Mouse (Mus musculus) cortical plate, adult 2 months (tissue): Measurements from ENCODE around the gene Epb41. TPM values are rescaled to one million over a fixed set of nuclear protein-coding genes. Genes with fewer than 3 reads are reported as not detected.
A peak's percentile ranks its signal among the peaks of the same experiment; 100 is the strongest.

Experiments
- H3K27ac ChIP-seq: fragments of 200-500 bp; 2 replicates; pipeline ENCODE4 v1.5.1; 2012; ENCODE audit warnings: low read length, control low read depth, inconsistent platforms; ENCODE audit not compliant: insufficient read depth
- H3K4me1 ChIP-seq: fragments of 200-500 bp; 2 replicates; pipeline ENCODE4 v1.6.1; 2011; ENCODE audit warnings: low read length; ENCODE audit not compliant: control insufficient read depth, insufficient read depth
- H3K4me3 ChIP-seq: fragments of 200-500 bp; 2 replicates; pipeline ENCODE4 v1.5.1; 2011; ENCODE audit warnings: mild to moderate bottlenecking, low read length, control low read depth; ENCODE audit not compliant: insufficient read depth
- CTCF ChIP-seq: fragments of 200-500 bp; IDR thresholded peaks from 2 replicates; pipeline ENCODE4 v1.5.1; 2011; ENCODE audit warnings: mild to moderate bottlenecking, control low read depth, low read length; ENCODE audit not compliant: insufficient read depth; ENCODE audit errors: extremely low read depth
- POLR2A ChIP-seq: fragments of 200-500 bp; IDR thresholded peaks from 2 replicates; pipeline ENCODE4 v1.6.1; 2011; ENCODE audit warnings: mild to moderate bottlenecking, low read length, control low read depth; ENCODE audit not compliant: insufficient read depth; ENCODE audit errors: extremely low read depth
- polyA plus RNA-seq: library from polyadenylated mRNA; depleted of rRNA; stranded (reverse); fragments of >200 nt; gene quantifications from 2 replicates; pipeline ENCODE4 v1.2.3, GENCODE M21; 2012; rRNA removed

Gene Epb41
- polyA plus RNA-seq, 1 experiment: 37.8 TPM

DNA sequence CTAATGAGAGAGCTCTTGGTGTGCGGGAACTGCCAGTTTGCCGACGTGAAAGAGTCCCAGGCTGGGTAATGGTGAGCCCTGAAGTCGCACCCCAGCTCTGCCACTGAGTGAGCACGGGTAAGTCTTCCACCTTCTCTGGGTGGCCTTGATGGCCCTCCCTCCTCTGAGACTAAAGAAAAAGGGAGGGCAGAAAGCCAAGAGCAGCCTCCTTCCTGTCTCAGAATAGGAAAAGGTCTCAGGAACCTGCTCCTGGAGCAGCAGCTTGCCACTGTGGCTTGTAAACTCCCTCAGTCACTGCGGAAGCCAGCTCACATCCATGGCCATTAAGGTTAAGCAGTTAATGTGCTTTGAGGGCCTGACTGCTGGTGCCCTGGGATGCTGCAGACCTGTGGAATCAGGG, 189.7 kb downstream of the Epb41 start:
- Histone ChIP-seq H3K4me3 (no peak overlapping the region), H3K27ac (no peak overlapping the region), H3K4me1 (peaks cover 3% of the 10 kb centered on the region)
- TF ChIP-seq POLR2A (no peak), CTCF (no peak)

DNA sequence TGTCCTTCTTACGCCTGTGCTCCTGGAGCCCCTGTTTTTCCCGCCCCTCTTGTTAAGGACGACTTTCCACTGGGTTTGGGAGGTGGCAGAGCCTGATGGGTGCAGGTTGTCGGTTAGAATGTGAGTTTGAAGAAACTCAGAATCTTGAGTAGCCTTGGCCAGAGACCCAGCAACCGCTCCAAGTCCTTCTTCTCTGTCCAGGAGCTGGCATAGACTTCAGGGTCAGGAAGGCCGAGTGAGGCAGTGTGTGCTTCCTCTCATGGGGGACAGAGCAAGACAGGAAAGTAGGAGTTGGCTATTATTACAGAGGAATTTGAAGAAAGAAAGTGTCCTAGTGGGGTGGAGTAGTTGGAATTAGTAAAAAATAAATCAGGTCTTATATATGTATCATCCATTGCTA, 191.6 kb downstream of the Epb41 start:
- peaks cover 5% of the 10 kb centered on the region for H3K4me1 ChIP-seq
- H3K27ac ChIP-seq: no peak overlapping the region
- TF ChIP-seq POLR2A: no peak
- TF ChIP-seq CTCF: no peak
- H3K4me3 ChIP-seq: no peak overlapping the region

DNA sequence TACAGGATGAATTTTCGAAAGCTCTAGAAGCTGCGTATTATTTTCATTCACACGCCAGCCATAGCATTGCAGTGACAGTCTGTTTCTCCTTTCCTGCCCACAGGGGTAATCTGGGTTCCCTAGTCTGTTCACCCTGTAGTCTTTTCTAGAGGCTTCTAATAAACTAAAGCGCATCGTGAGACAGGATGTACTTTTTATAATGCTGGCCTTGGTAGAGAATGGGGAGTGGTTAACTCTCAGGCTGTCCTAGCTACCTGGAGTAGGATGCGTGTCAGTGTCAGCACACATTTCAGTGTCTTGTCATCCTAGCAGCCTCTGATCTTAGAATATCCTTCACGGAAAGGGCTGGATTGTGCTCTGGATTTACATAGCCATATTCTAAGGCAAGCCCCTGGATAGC, 193.8 kb downstream of the Epb41 start:
- TF ChIP-seq CTCF: no peak
- TF ChIP-seq POLR2A: no peak
- H3K27ac ChIP-seq: no peak overlapping the region
- no peak overlapping the region for H3K4me3 ChIP-seq
- H3K4me1 ChIP-seq: peaks cover 8% of the 10 kb centered on the region

DNA sequence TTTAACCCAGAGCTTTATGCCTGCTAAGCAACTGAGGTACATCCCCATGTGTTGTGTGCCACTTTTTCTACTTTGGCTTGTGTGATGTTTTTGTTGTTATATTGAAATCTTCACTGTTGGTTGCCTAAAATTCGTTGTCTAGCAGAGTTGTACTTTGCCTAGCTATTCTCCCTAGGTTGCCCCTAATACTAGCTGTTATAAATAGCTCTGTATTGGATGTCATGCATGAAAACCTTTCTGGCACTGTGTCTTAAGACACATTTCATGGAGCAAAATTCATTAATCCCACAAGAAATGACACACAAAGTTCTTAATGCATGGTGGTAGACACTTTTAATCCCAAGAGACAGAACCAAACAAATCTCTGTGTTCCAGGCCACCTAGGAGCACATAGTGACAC, 195.4 kb downstream of the Epb41 start:
- TF ChIP-seq CTCF (no peak), POLR2A (no peak)
- peaks cover 7% of the 10 kb centered on the region for H3K4me1 ChIP-seq

DNA sequence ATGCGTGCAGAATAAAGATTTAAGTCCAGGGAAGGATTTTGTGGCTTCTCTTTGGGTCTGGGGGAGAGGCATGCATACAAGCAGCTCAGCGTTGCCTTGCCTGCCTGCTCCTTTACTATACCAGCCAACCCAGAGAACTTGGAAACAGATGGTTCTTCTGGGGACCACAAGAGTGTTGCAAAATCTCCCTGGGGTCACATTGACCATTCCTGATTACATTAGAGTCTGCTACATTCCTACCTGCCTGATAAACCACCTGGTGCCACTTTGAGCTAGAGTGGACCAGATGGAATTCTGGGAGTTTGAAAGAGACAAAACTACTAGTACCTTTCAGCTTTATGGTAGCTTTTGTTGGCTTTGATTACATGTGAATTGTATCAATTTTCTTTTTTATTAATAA, 198.3 kb downstream of the Epb41 start:
- Histone ChIP-seq H3K4me1 (peaks cover 6% of the 10 kb centered on the region; the same call in 1 of the 2 replicates), H3K4me3 (no peak overlapping the region), H3K27ac (no peak overlapping the region)
- TF ChIP-seq POLR2A (no peak), CTCF (no peak)

More for the DNA sequence above, 195.4 kb downstream of the Epb41 start:
- Histone ChIP-seq H3K4me3 (no peak overlapping the region), H3K27ac (no peak overlapping the region)

DNA sequence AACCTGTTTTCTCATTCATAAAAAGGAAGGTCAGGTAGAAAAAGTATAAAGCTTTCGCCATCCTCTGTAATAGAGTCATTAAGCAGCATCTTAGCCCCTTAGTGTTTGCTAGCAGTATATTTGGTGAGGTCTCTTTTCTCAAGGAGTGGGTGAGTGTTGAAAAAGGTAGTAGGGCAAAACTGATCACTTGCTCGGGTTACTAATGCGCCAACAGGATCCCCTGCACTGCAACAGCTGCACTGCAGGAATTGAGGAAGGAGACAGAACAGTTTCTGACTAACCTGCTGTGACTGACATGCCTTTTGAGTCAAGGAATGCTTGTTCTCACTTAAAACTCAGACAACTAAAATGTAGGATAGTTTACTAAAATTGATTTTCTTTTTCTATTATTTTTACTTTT, 199.9 kb downstream of the Epb41 start:
- H3K4me1 ChIP-seq: peaks cover 6% of the 10 kb centered on the region; the same call in 1 of the 2 replicates
- no peak overlapping the region for H3K27ac ChIP-seq
- H3K4me3 ChIP-seq: no peak overlapping the region; the same call in 1 of the 2 replicates
- TF ChIP-seq POLR2A (no peak), CTCF (no peak)

DNA sequence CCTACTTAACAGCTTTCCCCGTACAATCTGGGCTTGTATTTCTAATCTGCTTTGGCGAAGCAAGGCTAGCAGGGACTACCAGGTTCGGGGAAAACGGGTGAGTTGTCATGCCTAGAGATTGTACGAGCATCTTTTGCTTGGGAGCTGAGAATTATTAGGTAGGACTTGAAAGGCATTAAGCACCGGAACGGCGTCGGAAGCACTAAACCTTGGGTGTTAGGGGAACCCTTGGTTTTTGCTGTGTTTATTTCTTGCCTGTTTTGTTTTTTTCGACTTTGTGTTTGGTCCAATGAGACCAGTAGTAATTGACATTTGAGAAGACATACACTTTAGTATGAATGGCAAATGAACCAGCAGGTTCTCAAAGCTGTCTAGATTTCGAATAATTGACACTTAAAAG, 200.6 kb downstream of the Epb41 start:
- H3K4me1 ChIP-seq: peaks cover 4% of the 10 kb centered on the region; the same call in 1 of the 2 replicates
- H3K27ac ChIP-seq: no peak overlapping the region
- peak overlapping the region; percentile 65 for H3K4me3 ChIP-seq
- no peak for TF ChIP-seq POLR2A
- no peak for TF ChIP-seq CTCF

DNA sequence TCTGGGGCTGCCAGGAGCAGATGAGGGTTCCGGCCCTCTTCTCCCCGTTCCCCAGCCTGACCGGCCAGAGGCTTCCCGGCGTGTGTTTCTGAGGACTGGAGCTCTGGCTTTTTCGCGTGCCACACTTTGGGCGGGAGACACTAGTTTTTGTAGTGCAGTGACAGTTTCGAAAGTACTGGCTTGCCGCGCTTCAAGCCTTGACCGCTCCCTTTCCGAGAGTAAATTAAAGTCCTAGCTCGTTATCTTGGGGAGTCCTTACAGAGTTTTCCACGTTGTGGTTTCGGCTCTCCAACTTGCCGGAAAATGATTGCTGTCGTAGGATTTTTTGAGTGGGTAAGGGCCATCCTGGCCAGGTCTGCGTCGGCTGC, 201.0 kb downstream of the Epb41 start:
- peak overlapping the region; percentile 65 for H3K4me3 ChIP-seq
- TF ChIP-seq CTCF (no peak), POLR2A (no peak)
- peaks cover 4% of the 10 kb centered on the region; the same call in 1 of the 2 replicates for H3K4me1 ChIP-seq
- peak overlapping the region; percentile 24; the same call in 1 of the 2 replicates for H3K27ac ChIP-seq

Other genes starting within 250 kb of the Epb41 start
- gene Ptpru, start 237.0 kb downstream of the Epb41 start, polyA plus RNA-seq: 46.0 and 46.1 TPM in 2 replicates
- gene Mecr, start 231.9 kb downstream of the Epb41 start, polyA plus RNA-seq: 45.2 and 51.4 TPM in 2 replicates
- gene Srsf4, start 201.7 kb downstream of the Epb41 start, polyA plus RNA-seq: 67.9 and 71.5 TPM in 2 replicates
- gene Tmem200b, start 153.6 kb downstream of the Epb41 start, polyA plus RNA-seq: 6.2 and 9.0 TPM in 2 replicates
- gene Gm10300, start 624 bp downstream of the Epb41 start, polyA plus RNA-seq: 0.10 and 0.19 TPM in 2 replicates
- gene Oprd1, start 69.2 kb upstream of the Epb41 start, polyA plus RNA-seq: 9.7 and 10.5 TPM in 2 replicates
- 19.3 and 20.5 TPM in 2 replicates for gene Ythdf2, start 137.0 kb upstream of the Epb41 start, polyA plus RNA-seq
- 19.1 and 20.6 TPM in 2 replicates for gene Gmeb1, start 186.3 kb upstream of the Epb41 start, polyA plus RNA-seq
- 15.9 and 19.4 TPM in 2 replicates for gene Taf12, start 199.1 kb upstream of the Epb41 start, polyA plus RNA-seq
- gene Rab42, start 228.1 kb upstream of the Epb41 start, polyA plus RNA-seq: 3.8 and 5.3 TPM in 2 replicates